In genomic region chr1:136673293-136673692, GRCm38 (mm10) we compare ENCODE assay signal across 28 mouse cellular contexts. TPM values are rescaled to one million over a fixed set of nuclear protein-coding genes. Genes with fewer than 3 reads are reported as not detected.
DNase-seq lines count a peak whose midpoint lies in the region; ATAC-seq and TF ChIP-seq lines count a peak whose summit lies in the region.
"Had no signal": no experiment of that assay in that cellular context is flagged by ENCODE, and none has a peak within 500 bp of the region (broad histone marks: within the 10 kb centered on the region; RNA-seq: fewer than 3 reads in every experiment).

No protein-coding gene starts in this region.

- no peak overlapping the region for H3K4me3 ChIP-seq in stomach, embryonic 16.5 days (replicated peaks; ENCODE audit: low read length)
- H3K4me3 ChIP-seq in stomach, postnatal 0 days (ENCODE audit: low read depth, low read length) = no peak overlapping the region
- H3K4me3 ChIP-seq in MEL (ENCODE audit: control insufficient read depth in 1 of 2, insufficient read depth in 1 of 2, low read depth in 2 of 2, low read length in 2 of 2) = no peak overlapping the region
- H3K4me3 ChIP-seq: embryonic facial prominence, embryonic 13.5 days; heart, embryonic 10.5 days; heart, embryonic 15.5 days; layer of hippocampus, adult 2 months; limb, embryonic 10.5 days; limb, embryonic 15.5 days; liver, embryonic 13.5 days; neural tube, embryonic 13.5 days; stomach, embryonic 15.5 days had no signal

- no peaks in the 10 kb centered on the region for H3K9me3 ChIP-seq in stomach, embryonic 16.5 days (replicated peaks; ENCODE audit: control insufficient read depth, low read length)
- H3K9me3 ChIP-seq in stomach, postnatal 0 days (ENCODE audit: control insufficient read depth, low read length) = no peaks in the 10 kb centered on the region
- H3K9me3 ChIP-seq in MEL (replicated peaks; ENCODE audit: insufficient read depth, low read length) = no peaks in the 10 kb centered on the region
- H3K9me3 ChIP-seq: embryonic facial prominence, embryonic 13.5 days; heart, embryonic 10.5 days; heart, embryonic 15.5 days; limb, embryonic 10.5 days; limb, embryonic 15.5 days; liver, embryonic 13.5 days; neural tube, embryonic 13.5 days; stomach, embryonic 15.5 days had no signal

- no peak for TF ChIP-seq RAD21 in MEL (IDR thresholded peaks at IDR 0.05; ENCODE audit: low read depth, low read length)

- TF ChIP-seq POLR2A in MEL (IDR thresholded peaks at IDR 0.05; ENCODE audit: control insufficient read depth in 1 of 2, insufficient read depth in 1 of 2, low read depth in 1 of 2, low read length in 2 of 2, poor library complexity in 1 of 2) = no peak

- no peak for TF ChIP-seq CTCF in stomach, postnatal 0 days (IDR thresholded peaks at IDR 0.05; ENCODE audit: low read depth)
- TF ChIP-seq CTCF in MEL (IDR thresholded peaks at IDR 0.05 in 2 of 3, conservative IDR thresholded peaks at IDR 0.05 in 1 of 3; ENCODE audit: control insufficient read depth in 1 of 3, insufficient read depth in 1 of 3, low read depth in 2 of 3, low read length in 3 of 3, poor library complexity in 1 of 3, severe bottlenecking in 1 of 3) = no peak

- DNase-seq in stomach, postnatal 0 days (ENCODE audit: low spot score) = no peak
- peak; percentile 54 for DNase-seq in MEL (ENCODE audit: low read depth, low spot score)
- no peak for DNase-seq in layer of hippocampus, postnatal 14 days (ENCODE audit: low spot score in 2 of 2)
- no peak for DNase-seq in heart, adult 8-10 months (ENCODE audit: low spot score)
- no peak for DNase-seq in left cerebral cortex, adult 18-20 months (ENCODE audit: low spot score in 2 of 2)
- DNase-seq: adrenal gland, postnatal 25 days; B cell, adult 2 months; cerebellum, adult 18-20 months; cerebellum, postnatal 10 days; kidney, postnatal 36 days; layer of hippocampus, postnatal 36 days; liver, embryonic 13.5 days; lung, adult 18-20 months; lung, postnatal 10 days had no signal

- 49% methylated on average over 4 of the region's 4 CpGs for WGBS in stomach, embryonic 16.5 days
- WGBS in stomach, postnatal 0 days = 54% methylated on average over 4 of the region's 4 CpGs

- H3K27me3 ChIP-seq in stomach, embryonic 16.5 days (ENCODE audit: control insufficient read depth, insufficient read depth, low read length) = no peaks in the 10 kb centered on the region
- no peaks in the 10 kb centered on the region for H3K27me3 ChIP-seq in stomach, postnatal 0 days (ENCODE audit: control insufficient read depth, insufficient read depth, low read length)
- no peaks in the 10 kb centered on the region for H3K27me3 ChIP-seq in MEL (ENCODE audit: control insufficient read depth in 1 of 2, insufficient read depth in 2 of 2, low read length in 2 of 2)
- H3K27me3 ChIP-seq: heart, embryonic 15.5 days; limb, embryonic 15.5 days; liver, embryonic 13.5 days; stomach, embryonic 15.5 days had no signal

- no peaks in the 10 kb centered on the region for H3K36me3 ChIP-seq in stomach, embryonic 16.5 days (ENCODE audit: control insufficient read depth, insufficient read depth, low read length)
- H3K36me3 ChIP-seq in stomach, postnatal 0 days (ENCODE audit: control insufficient read depth, insufficient read depth, low read length) = no peaks in the 10 kb centered on the region
- H3K36me3 ChIP-seq in MEL (ENCODE audit: control insufficient read depth in 1 of 2, insufficient read depth in 2 of 2, low read length in 2 of 2) = no peaks in the 10 kb centered on the region; a peak in 1 of 4 replicates
- H3K36me3 ChIP-seq: embryonic facial prominence, embryonic 13.5 days; heart, embryonic 10.5 days; heart, embryonic 15.5 days; limb, embryonic 10.5 days; limb, embryonic 15.5 days; liver, embryonic 13.5 days; neural tube, embryonic 13.5 days; stomach, embryonic 15.5 days had no signal

- no peak for TF ChIP-seq EP300 in stomach, postnatal 0 days (optimal IDR thresholded peaks at IDR 0.05)
- peak; percentile 19 to 32; a peak in 2 of 4 replicates for TF ChIP-seq EP300 in MEL (IDR thresholded peaks at IDR 0.05; ENCODE audit: low read depth in 1 of 2, low read length in 2 of 2)

- ATAC-seq in stomach, embryonic 16.5 days (ENCODE audit: insufficient read depth, low FRiP score) = no peak
- ATAC-seq in stomach, postnatal 0 days (ENCODE audit: low FRiP score, low TSS enrichment) = no peak
- ATAC-seq in megakaryocyte progenitor cell, adult 5-6 weeks (replicated peaks; ENCODE audit: poor library complexity) = 0 out of 2 replicates have a peak, but pooled peaks have one; percentile 30
- ATAC-seq: forebrain, embryonic 16.5 days; hindbrain, embryonic 16.5 days; intestine, embryonic 16.5 days had no signal

- H3K9ac ChIP-seq in stomach, embryonic 16.5 days (ENCODE audit: low read length) = no peak overlapping the region
- H3K9ac ChIP-seq in stomach, postnatal 0 days (ENCODE audit: low read length) = no peak overlapping the region
- H3K9ac ChIP-seq in MEL (ENCODE audit: control insufficient read depth, low read depth, low read length, poor library complexity, severe bottlenecking) = no peak overlapping the region
- H3K9ac ChIP-seq: embryonic facial prominence, embryonic 13.5 days; heart, embryonic 15.5 days; limb, embryonic 15.5 days; liver, embryonic 13.5 days; neural tube, embryonic 13.5 days; stomach, embryonic 15.5 days had no signal

- H3K79me2 ChIP-seq in MEL (ENCODE audit: control insufficient read depth, insufficient read depth, low read length, poor library complexity) = no peaks in the 10 kb centered on the region

- no peaks in the 10 kb centered on the region for H3K4me1 ChIP-seq in stomach, embryonic 16.5 days (ENCODE audit: control insufficient read depth, insufficient read depth, low read length)
- H3K4me1 ChIP-seq in stomach, postnatal 0 days (replicated peaks; ENCODE audit: control insufficient read depth, insufficient read depth) = no peaks in the 10 kb centered on the region; the same call in 1 of the 2 replicates
- no peaks in the 10 kb centered on the region for H3K4me1 ChIP-seq in MEL (ENCODE audit: control insufficient read depth in 1 of 2, insufficient read depth in 2 of 2, low read length in 2 of 2)

- no peak overlapping the region for H3K4me2 ChIP-seq in stomach, embryonic 16.5 days (ENCODE audit: low read depth, low read length)
- no peak overlapping the region for H3K4me2 ChIP-seq in stomach, postnatal 0 days (replicated peaks; ENCODE audit: low read depth)
- H3K4me2 ChIP-seq: embryonic facial prominence, embryonic 13.5 days; heart, embryonic 15.5 days; limb, embryonic 15.5 days; liver, embryonic 13.5 days; midbrain, embryonic 11.5 days; neural tube, embryonic 13.5 days; stomach, embryonic 15.5 days had no signal

- peak overlapping the region; percentile 25; the same call in 1 of the 2 replicates for H3K27ac ChIP-seq in stomach, embryonic 16.5 days (ENCODE audit: low read length)
- H3K27ac ChIP-seq in stomach, postnatal 0 days (replicated peaks) = no peak overlapping the region
- no peak overlapping the region for H3K27ac ChIP-seq in MEL (ENCODE audit: control insufficient read depth, low read depth, low read length)
- H3K27ac ChIP-seq: embryonic facial prominence, embryonic 13.5 days; heart, embryonic 10.5 days; heart, embryonic 15.5 days; layer of hippocampus, adult 2 months; limb, embryonic 10.5 days; limb, embryonic 15.5 days; liver, embryonic 13.5 days; neural tube, embryonic 13.5 days; stomach, embryonic 15.5 days had no signal

TF ChIP-seq in MEL, 35 proteins besides CTCF, POLR2A, EP300 and RAD21:
- no peak for TF ChIP-seq ZMIZ1 (IDR thresholded peaks at IDR 0.05; ENCODE audit: low read depth, low read length)
- TF ChIP-seq POLR2AphosphoS2 (IDR thresholded peaks at IDR 0.05; ENCODE audit: low read length) = no peak
- TF ChIP-seq ZNF384 (IDR thresholded peaks at IDR 0.05; ENCODE audit: low read depth, low read length) = no peak
- peak; percentile 60 for TF ChIP-seq GATA1 (IDR thresholded peaks at IDR 0.05; ENCODE audit: low read depth, low read length)

RNA-seq across cellular contexts. Expression of gene Zfp281, which starts 48.6 kb away (rescaled TPM):
- 11.9 and 13.6 TPM in 2 replicates for polyA plus RNA-seq in stomach, embryonic 16.5 days (2015; fragmentation: Nextera tagmentation; extraction: Ambion mirVana)
- 7.4 and 7.5 TPM in 2 replicates for polyA plus RNA-seq in stomach, postnatal 0 days (2015; fragmentation: Nextera tagmentation; extraction: Ambion mirVana)
- 11.0 and 12.4 TPM in 2 replicates for total RNA-seq in MEL (2012; rRNA removed)
- 10 to 100 TPM in 1 of 2 experiments, not detected in 1; 10.5 TPM for polyA plus RNA-seq in MEL (2012; ENCODE audit: insufficient read depth in 1 of 2, insufficient read length in 2 of 2, low read depth in 1 of 2, low replicate concordance in 2 of 2, missing spikeins in 1 of 2)
- 23.7 and 25.4 TPM in 2 replicates for total RNA-seq in megakaryocyte progenitor cell, adult 5-6 weeks (2015)
- total RNA-seq in megakaryocyte progenitor cell, adult 5-6 weeks (2017) = 18.9 and 20.5 TPM in 2 replicates
- 10 to 100 TPM; 30.7 to 31.3 TPM for total RNA-seq in layer of hippocampus, postnatal 14 days (2021)
- 10 to 100 TPM in 2 of 4 experiments, 1 to 10 TPM in 2; 9.4 to 11.1 (median 10.1) TPM for total RNA-seq in heart, adult 8-10 months (2022)
- 10 to 100 TPM; 34.5 to 34.9 TPM for total RNA-seq in left cerebral cortex, adult 18-20 months (2021)
